Mouse (Mus musculus) thymus, adult 2 months (tissue): Measurements from ENCODE around the gene Trim26.

Source experiments
- CTCF ChIP-seq: fragments of 200-500 bp; IDR thresholded peaks from 2 replicates; pipeline ENCODE4 v1.5.1; 2012; ENCODE audit warnings: mild to moderate bottlenecking, control low read depth, low read length, moderate library complexity, borderline replicate concordance; ENCODE audit not compliant: control insufficient read depth, poor library complexity, insufficient read depth; ENCODE audit errors: extremely low read depth
- POLR2A ChIP-seq: fragments of 200-500 bp; IDR thresholded peaks from 2 replicates; pipeline ENCODE4 v1.6.1; 2012; ENCODE audit warnings: mild to moderate bottlenecking, low read length, control low read depth, moderate library complexity; ENCODE audit not compliant: control insufficient read depth, poor library complexity, insufficient read depth; ENCODE audit errors: extremely low read depth

GRCm38 (mm10) chr17:36861680-36862079, 24.7 kb downstream of the Trim26 start:
- TF ChIP-seq CTCF: no peak
- TF ChIP-seq POLR2A: no peak
